Comparison of ENCODE assay signal across 12 mouse cellular contexts in the genomic region with DNA sequence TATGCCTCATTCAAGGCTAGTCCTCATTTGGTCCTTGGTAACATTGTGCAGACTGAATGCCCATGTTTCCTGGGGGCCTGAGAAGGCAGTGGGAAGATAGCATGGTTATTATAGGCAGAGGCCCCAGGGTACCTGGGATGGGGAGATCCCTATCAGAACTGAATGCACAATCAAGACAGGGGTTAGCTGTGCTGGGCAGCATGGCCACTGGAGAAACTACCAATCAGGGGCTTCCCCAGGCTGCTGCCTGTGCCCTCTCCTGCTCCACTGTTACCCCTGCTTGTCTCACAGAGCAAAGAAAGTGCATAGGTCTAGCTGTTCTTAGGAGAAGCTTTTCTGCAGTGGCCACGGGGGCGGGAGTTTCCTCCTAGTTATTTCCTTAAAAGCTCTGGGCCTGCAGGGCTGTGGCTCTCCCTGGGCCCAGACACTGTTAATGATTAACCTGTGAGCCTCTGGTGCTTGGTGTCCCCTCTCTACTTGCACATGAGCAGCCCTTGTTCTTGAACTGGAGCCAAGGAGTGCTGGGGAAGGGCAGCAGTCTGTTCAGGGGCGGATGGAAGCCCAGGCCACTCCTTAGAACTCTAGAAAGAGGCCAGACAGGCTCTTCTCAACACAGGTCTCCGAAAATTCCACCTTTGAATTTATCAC. TPM values are rescaled to one million over a fixed set of nuclear protein-coding genes. Genes with fewer than 3 reads are reported as not detected.
DNase-seq lines count a peak whose midpoint lies in the region; ATAC-seq and TF ChIP-seq lines count a peak whose summit lies in the region.
"Had no signal": no experiment of that assay in that cellular context is flagged by ENCODE, and none has a peak within 500 bp of the region (broad histone marks: within the 10 kb centered on the region; RNA-seq: fewer than 3 reads in every experiment).

No protein-coding gene starts in this region.

- H3K4me2 ChIP-seq in intestine, postnatal 0 days (replicated peaks; ENCODE audit: low read depth), result 0 out of 2 replicates have a peak overlapping the region, but pooled peaks have one; percentile 18
- no peak overlapping the region for H3K4me2 ChIP-seq in kidney, postnatal 0 days (ENCODE audit: low read length)
- H3K4me2 ChIP-seq: heart, embryonic 12.5 days; neural tube, embryonic 15.5 days had no signal

- H3K9me3 ChIP-seq in intestine, postnatal 0 days (ENCODE audit: control insufficient read depth), result no peaks in the 10 kb centered on the region
- no peaks in the 10 kb centered on the region for H3K9me3 ChIP-seq in kidney, postnatal 0 days (replicated peaks; ENCODE audit: low read length)
- H3K9me3 ChIP-seq: heart, embryonic 12.5 days; megakaryocyte, embryonic 14.5 days; neural tube, embryonic 15.5 days had no signal

- DNase-seq in kidney, postnatal 0 days (ENCODE audit: low spot score), result peak; percentile 54
- DNase-seq in lung, adult 2 months, result peak; percentile 60
- DNase-seq in testis, postnatal 10 days (ENCODE audit: low spot score), result peak; percentile 38
- no peak for DNase-seq in cerebellum, postnatal 36 days
- no peak for DNase-seq in left cerebral cortex, adult 9 months (ENCODE audit: low spot score in 2 of 2)
- no peak for DNase-seq in thymus, postnatal 10 days (ENCODE audit: low spot score in 2 of 2)
- DNase-seq: embryo, embryonic 11 days had no signal

- 32% methylated on average over 4 of the region's 4 CpGs for WGBS in intestine, postnatal 0 days
- WGBS in kidney, postnatal 0 days, result 33% methylated on average over 4 of the region's 4 CpGs
- WGBS in lung, adult 2 months, result 56% methylated on average over 4 of the region's 4 CpGs

- no peak overlapping the region for H3K9ac ChIP-seq in intestine, postnatal 0 days (ENCODE audit: low read depth, low read length)
- H3K9ac ChIP-seq in kidney, postnatal 0 days (ENCODE audit: low read depth, low read length), result no peak overlapping the region
- H3K9ac ChIP-seq: heart, embryonic 12.5 days; neural tube, embryonic 15.5 days had no signal

- TF ChIP-seq CTCF in intestine, postnatal 0 days (IDR thresholded peaks at IDR 0.05; ENCODE audit: low read depth), result no peak
- TF ChIP-seq CTCF in kidney, postnatal 0 days (IDR thresholded peaks at IDR 0.05; ENCODE audit: low read depth), result no peak
- TF ChIP-seq CTCF in lung, adult 2 months (IDR thresholded peaks at IDR 0.05; ENCODE audit: insufficient read depth, low read length), result no peak

- no peak overlapping the region for H3K4me3 ChIP-seq in intestine, postnatal 0 days (ENCODE audit: low read depth, low read length)
- no peak overlapping the region for H3K4me3 ChIP-seq in kidney, postnatal 0 days (replicated peaks; ENCODE audit: low read depth, low read length)
- no peak overlapping the region for H3K4me3 ChIP-seq in lung, adult 2 months (replicated peaks; ENCODE audit: extremely low read depth, low read depth, low read length)
- H3K4me3 ChIP-seq: heart, embryonic 12.5 days; megakaryocyte, embryonic 14.5 days; neural tube, embryonic 15.5 days had no signal

- ATAC-seq in intestine, postnatal 0 days, result peak; percentile 91
- peak; percentile 94 for ATAC-seq in kidney, postnatal 0 days (replicated peaks; ENCODE audit: low FRiP score, low read depth)
- ATAC-seq: inflammation-experienced regulatory T-cells, adult 6 months had no signal

- H3K4me1 ChIP-seq in intestine, postnatal 0 days (replicated peaks; ENCODE audit: control insufficient read depth, insufficient read depth, low read length), result no peaks in the 10 kb centered on the region
- no peaks in the 10 kb centered on the region; the same call in 1 of the 2 replicates for H3K4me1 ChIP-seq in kidney, postnatal 0 days (replicated peaks; ENCODE audit: insufficient read depth, low read length)
- H3K4me1 ChIP-seq in lung, adult 2 months (ENCODE audit: control insufficient read depth, insufficient read depth, low read length), result peaks cover 2% of the 10 kb centered on the region
- H3K4me1 ChIP-seq: heart, embryonic 12.5 days; megakaryocyte, embryonic 14.5 days; neural tube, embryonic 15.5 days had no signal

- H3K27ac ChIP-seq in intestine, postnatal 0 days (ENCODE audit: low read depth, low read length), result peak overlapping the region; percentile 29
- H3K27ac ChIP-seq in kidney, postnatal 0 days, result no peak overlapping the region
- H3K27ac ChIP-seq: neural tube, embryonic 15.5 days had no signal

- no peaks in the 10 kb centered on the region for H3K27me3 ChIP-seq in intestine, postnatal 0 days (replicated peaks; ENCODE audit: control insufficient read depth, insufficient read depth, low read length)
- no peaks in the 10 kb centered on the region for H3K27me3 ChIP-seq in kidney, postnatal 0 days (ENCODE audit: insufficient read depth, low read length)
- H3K27me3 ChIP-seq: heart, embryonic 12.5 days; neural tube, embryonic 15.5 days had no signal

- no peak for TF ChIP-seq POLR2A in lung, adult 2 months (IDR thresholded peaks at IDR 0.05; ENCODE audit: borderline replicate concordance, extremely low read depth, low read depth, low read length)

- H3K36me3 ChIP-seq in intestine, postnatal 0 days (ENCODE audit: control insufficient read depth, insufficient read depth), result no peaks in the 10 kb centered on the region
- H3K36me3 ChIP-seq in kidney, postnatal 0 days (ENCODE audit: insufficient read depth, low read length), result no peaks in the 10 kb centered on the region
- H3K36me3 ChIP-seq: heart, embryonic 12.5 days; neural tube, embryonic 15.5 days had no signal

RNA-seq across cellular contexts. Expression of gene Shh, which starts 33.9 kb away (rescaled TPM):
- polyA plus RNA-seq in intestine, postnatal 0 days (2015; fragmentation: Nextera tagmentation; extraction: Ambion mirVana), result 0.18 and 0.23 TPM in 2 replicates
- polyA plus RNA-seq in kidney, postnatal 0 days (2015; fragmentation: Nextera tagmentation; extraction: Ambion mirVana), result 0.64 and 0.75 TPM in 2 replicates
- polyA plus RNA-seq in lung, adult 2 months (2012; rRNA removed), result 7.7 and 11.9 TPM in 2 replicates
- polyA plus RNA-seq: inflammation-experienced regulatory T-cells, adult 6 months had no signal

Comparison
In these comparisons a context has a peak if more than half of its experiments do, and no peak if none do; other contexts are left out.
1. DNase-seq: peak in kidney, postnatal 0 days (single experiment), lung, adult 2 months (single experiment) and testis, postnatal 10 days (single experiment); none in cerebellum, postnatal 36 days (0 of 2), left cerebral cortex, adult 9 months (0 of 2) and thymus, postnatal 10 days (0 of 2).